Mouse (Mus musculus): Measurements from ENCODE around the gene Galnt16. TPM values are rescaled to one million over a fixed set of nuclear protein-coding genes. Genes with fewer than 3 reads are reported as not detected.
A peak's percentile ranks its signal among the peaks of the same experiment; 100 is the strongest.

Galnt16 gene
- polyA plus RNA-seq, 1 experiment from 2014 or later, result 14.8 TPM

DNA sequence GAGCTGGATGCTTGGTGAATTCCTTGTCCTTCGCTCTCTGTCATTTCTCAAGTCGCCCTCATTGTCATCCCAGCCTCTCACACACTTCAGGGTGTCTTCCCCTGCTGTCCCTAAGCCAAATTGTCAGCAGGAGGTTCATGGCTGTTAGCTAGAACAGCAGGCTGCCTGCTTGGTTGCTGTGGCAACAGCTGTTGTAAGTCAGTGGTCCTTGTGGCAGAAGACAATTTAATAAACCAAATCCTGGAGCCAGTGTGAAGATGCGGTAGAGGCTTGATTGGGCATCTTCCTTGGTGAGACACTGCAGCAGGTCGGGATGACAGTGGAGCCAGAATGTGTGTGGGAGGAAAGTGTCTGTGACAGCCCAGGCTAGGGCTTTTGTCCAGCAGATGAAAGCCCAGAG lies 27.2 kb downstream of the Galnt16 start:
- no peak overlapping the region for H3K27ac ChIP-seq (ENCODE audit: low read length)
- H3K4me2 ChIP-seq (ENCODE audit: low read depth, low read length), result no peak overlapping the region
- H3K4me3 ChIP-seq (replicated peaks; ENCODE audit: low read length), result no peak overlapping the region
- ATAC-seq (ENCODE audit: insufficient read depth, low FRiP score), result no peak
- WGBS, result 38% methylated on average over 4 of the region's 4 CpGs
- H3K4me1 ChIP-seq (ENCODE audit: control insufficient read depth, insufficient read depth, low read length), result no peaks in the 10 kb centered on the region
- no peak overlapping the region for H3K9ac ChIP-seq (ENCODE audit: low read length)
- no peaks in the 10 kb centered on the region for H3K27me3 ChIP-seq (ENCODE audit: control insufficient read depth, insufficient read depth, low read length)
- H3K36me3 ChIP-seq (ENCODE audit: control insufficient read depth, insufficient read depth, low read length), result no peaks in the 10 kb centered on the region
- H3K9me3 ChIP-seq (replicated peaks; ENCODE audit: control insufficient read depth, low read length), result no peaks in the 10 kb centered on the region

DNA sequence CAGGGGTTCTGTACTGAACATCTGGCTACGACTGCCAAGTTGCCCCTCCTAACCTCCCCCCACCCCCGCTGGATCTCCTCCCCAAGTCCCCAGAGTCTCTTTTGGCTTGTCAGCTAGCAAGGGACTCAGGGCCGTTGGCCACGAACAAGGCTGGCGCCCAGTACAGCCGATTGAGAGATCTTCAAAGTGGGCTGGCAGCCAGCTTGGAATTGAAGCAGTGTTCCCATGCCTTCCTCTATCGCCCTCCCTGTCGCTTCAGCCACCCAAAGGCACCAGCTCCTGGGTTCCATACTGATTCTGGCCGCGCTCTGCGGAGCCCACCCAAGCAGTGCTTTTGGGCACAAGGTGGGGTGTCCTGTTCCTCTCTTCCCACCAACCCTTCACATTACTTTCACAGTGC lies 31.6 kb downstream of the Galnt16 start:
- H3K27me3 ChIP-seq (ENCODE audit: control insufficient read depth, insufficient read depth, low read length), result no peaks in the 10 kb centered on the region
- H3K9me3 ChIP-seq (replicated peaks; ENCODE audit: control insufficient read depth, low read length), result no peaks in the 10 kb centered on the region
- no peaks in the 10 kb centered on the region for H3K36me3 ChIP-seq (ENCODE audit: control insufficient read depth, insufficient read depth, low read length)
- H3K4me3 ChIP-seq (replicated peaks; ENCODE audit: low read length), result no peak overlapping the region
- H3K9ac ChIP-seq (ENCODE audit: low read length), result no peak overlapping the region
- H3K27ac ChIP-seq (ENCODE audit: low read length), result no peak overlapping the region
- ATAC-seq (ENCODE audit: insufficient read depth, low FRiP score), result no peak
- no peak overlapping the region for H3K4me2 ChIP-seq (ENCODE audit: low read depth, low read length)
- no peaks in the 10 kb centered on the region for H3K4me1 ChIP-seq (ENCODE audit: control insufficient read depth, insufficient read depth, low read length)
- 68% methylated on average over 11 of the region's 11 CpGs for WGBS

DNA sequence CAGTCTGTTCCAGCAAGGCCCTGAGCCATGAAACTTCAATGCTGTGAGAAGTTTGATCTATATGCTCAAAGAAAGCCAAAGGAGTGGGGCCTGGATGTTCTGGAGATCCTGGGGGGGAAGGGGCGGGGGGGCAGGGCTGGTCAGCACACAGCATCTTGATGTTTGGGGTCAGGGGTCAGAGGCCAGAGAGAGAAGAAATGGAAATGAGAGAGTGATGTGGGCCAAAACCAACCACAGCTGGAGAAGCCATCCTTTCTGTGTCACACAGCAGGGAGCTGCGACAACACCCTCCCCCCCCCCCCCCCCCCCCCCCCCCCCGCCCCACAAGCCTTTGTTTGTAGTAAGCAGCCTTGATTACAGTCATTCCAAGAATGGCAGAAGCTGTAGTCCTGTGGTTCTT lies 35.1 kb downstream of the Galnt16 start:
- ATAC-seq (ENCODE audit: insufficient read depth, low FRiP score), result no peak
- Histone ChIP-seq H3K27ac (ENCODE audit: low read length) (no peak overlapping the region), H3K9me3 (replicated peaks; ENCODE audit: control insufficient read depth, low read length) (no peaks in the 10 kb centered on the region), H3K27me3 (ENCODE audit: control insufficient read depth, insufficient read depth, low read length) (no peaks in the 10 kb centered on the region), H3K4me1 (ENCODE audit: control insufficient read depth, insufficient read depth, low read length) (no peaks in the 10 kb centered on the region), H3K36me3 (ENCODE audit: control insufficient read depth, insufficient read depth, low read length) (no peaks in the 10 kb centered on the region), H3K4me3 (replicated peaks; ENCODE audit: low read length) (no peak overlapping the region), H3K4me2 (ENCODE audit: low read depth, low read length) (no peak overlapping the region), H3K9ac (ENCODE audit: low read length) (no peak overlapping the region)
- WGBS, result 10% methylated on average over 2 of the region's 3 CpGs

DNA sequence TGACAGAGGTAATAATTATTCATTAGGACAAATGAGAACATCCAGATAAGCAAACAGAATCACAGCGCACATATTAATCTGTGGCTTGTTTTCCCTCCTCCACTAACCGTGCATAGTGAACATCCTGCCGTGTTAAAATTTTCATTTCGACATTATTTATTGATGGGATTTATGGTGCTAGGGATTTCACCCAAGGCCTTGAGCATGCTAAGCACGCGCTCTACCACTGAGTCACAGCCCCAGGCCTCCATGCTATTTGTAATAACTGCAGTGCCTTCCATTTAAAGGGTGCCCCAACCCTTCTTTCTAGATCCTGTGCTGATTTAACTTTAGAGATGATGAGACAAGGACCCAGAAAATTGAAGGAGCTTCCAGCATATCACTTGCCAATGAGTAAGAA lies 36.2 kb downstream of the Galnt16 start:
- no peaks in the 10 kb centered on the region for H3K9me3 ChIP-seq (replicated peaks; ENCODE audit: control insufficient read depth, low read length)
- 74% methylated on average over 6 of the region's 6 CpGs for WGBS
- no peaks in the 10 kb centered on the region for H3K27me3 ChIP-seq (ENCODE audit: control insufficient read depth, insufficient read depth, low read length)

DNA sequence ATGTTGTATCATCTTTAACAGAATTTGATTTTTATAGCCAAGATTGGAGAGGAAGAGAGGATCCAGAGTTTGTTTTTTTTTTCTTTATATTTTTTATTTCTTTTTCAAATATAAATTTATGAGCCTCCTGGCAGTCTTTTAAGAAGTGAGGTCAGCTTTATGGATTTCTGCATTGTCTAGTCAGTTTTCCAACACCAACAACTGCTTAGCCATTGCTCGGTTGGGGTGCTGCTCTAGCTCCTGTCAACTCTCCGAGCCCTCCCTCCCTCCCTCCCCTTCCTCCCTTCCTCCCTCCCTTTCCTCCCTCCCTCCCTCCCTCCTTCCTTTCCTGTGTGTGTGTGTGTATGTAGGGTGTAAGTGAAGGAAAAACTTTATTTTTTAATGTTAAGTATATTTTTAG lies 43.8 kb downstream of the Galnt16 start:
- Histone ChIP-seq H3K36me3 (ENCODE audit: control insufficient read depth, insufficient read depth, low read length) (no peaks in the 10 kb centered on the region), H3K27ac (ENCODE audit: low read length) (no peak overlapping the region), H3K9ac (ENCODE audit: low read length) (no peak overlapping the region), H3K4me2 (ENCODE audit: low read depth, low read length) (no peak overlapping the region), H3K9me3 (replicated peaks; ENCODE audit: control insufficient read depth, low read length) (no peaks in the 10 kb centered on the region), H3K4me1 (ENCODE audit: control insufficient read depth, insufficient read depth, low read length) (peaks cover 18% of the 10 kb centered on the region), H3K4me3 (replicated peaks; ENCODE audit: low read length) (no peak overlapping the region), H3K27me3 (ENCODE audit: control insufficient read depth, insufficient read depth, low read length) (no peaks in the 10 kb centered on the region)
- ATAC-seq (ENCODE audit: insufficient read depth, low FRiP score), result no peak
- 15% methylated on average over 2 of the region's 2 CpGs for WGBS

More for the DNA sequence above, 36.2 kb downstream of the Galnt16 start:
- Histone ChIP-seq H3K4me1 (ENCODE audit: control insufficient read depth, insufficient read depth, low read length) (no peaks in the 10 kb centered on the region), H3K27ac (ENCODE audit: low read length) (no peak overlapping the region), H3K36me3 (ENCODE audit: control insufficient read depth, insufficient read depth, low read length) (no peaks in the 10 kb centered on the region), H3K4me2 (ENCODE audit: low read depth, low read length) (no peak overlapping the region), H3K9ac (ENCODE audit: low read length) (no peak overlapping the region), H3K4me3 (replicated peaks; ENCODE audit: low read length) (no peak overlapping the region)
- ATAC-seq (ENCODE audit: insufficient read depth, low FRiP score), result no peak

DNA sequence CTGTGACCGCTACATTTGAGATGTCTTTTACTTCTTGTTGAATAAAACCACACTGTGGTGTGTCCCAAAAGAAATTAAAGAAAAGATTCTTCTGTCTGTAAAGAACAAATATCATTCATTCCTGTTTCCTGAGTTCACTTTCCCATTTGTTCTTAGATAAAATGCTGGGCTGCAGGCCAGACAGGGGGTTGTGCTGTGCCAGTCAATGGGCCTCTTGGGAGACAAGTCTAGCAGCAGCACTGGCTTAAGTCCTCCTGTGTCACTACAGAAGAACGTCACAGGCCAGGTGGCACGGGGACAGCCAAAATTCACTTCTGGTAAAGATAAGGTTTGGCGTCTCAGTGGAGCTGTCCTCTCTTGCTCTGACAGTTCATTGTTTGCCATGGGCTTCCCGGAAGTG lies 44.7 kb downstream of the Galnt16 start:
- H3K36me3 ChIP-seq (ENCODE audit: control insufficient read depth, insufficient read depth, low read length), result no peaks in the 10 kb centered on the region
- ATAC-seq (ENCODE audit: insufficient read depth, low FRiP score), result no peak
- no peaks in the 10 kb centered on the region for H3K9me3 ChIP-seq (replicated peaks; ENCODE audit: control insufficient read depth, low read length)
- 41% methylated on average over 5 of the region's 5 CpGs for WGBS
- H3K27ac ChIP-seq (ENCODE audit: low read length), result no peak overlapping the region
- H3K4me1 ChIP-seq (ENCODE audit: control insufficient read depth, insufficient read depth, low read length), result peaks cover 25% of the 10 kb centered on the region
- H3K9ac ChIP-seq (ENCODE audit: low read length), result no peak overlapping the region
- H3K4me3 ChIP-seq (replicated peaks; ENCODE audit: low read length), result no peak overlapping the region
- no peaks in the 10 kb centered on the region for H3K27me3 ChIP-seq (ENCODE audit: control insufficient read depth, insufficient read depth, low read length)
- no peak overlapping the region for H3K4me2 ChIP-seq (ENCODE audit: low read depth, low read length)

DNA sequence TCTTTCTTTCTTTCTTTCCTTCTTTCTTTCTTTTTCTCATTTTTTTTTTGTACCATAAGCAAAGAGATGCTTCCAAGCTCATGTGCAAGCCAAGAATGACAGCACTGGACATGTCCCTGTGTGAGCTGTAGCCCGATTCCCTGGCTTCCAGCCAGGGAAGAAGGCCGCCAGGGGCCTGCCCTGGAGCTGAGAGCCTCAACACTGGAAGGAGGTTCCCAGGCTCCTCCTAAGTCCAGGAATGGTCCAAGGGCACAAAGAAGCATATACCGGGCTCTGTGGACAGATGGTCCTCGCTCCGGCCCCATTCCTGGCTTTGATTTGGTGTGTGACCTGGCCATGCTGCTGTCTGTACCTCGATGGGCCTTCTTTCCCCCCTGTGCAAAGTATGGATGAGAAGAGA lies 46.9 kb downstream of the Galnt16 start:
- no peak overlapping the region for H3K4me2 ChIP-seq (ENCODE audit: low read depth, low read length)
- H3K27me3 ChIP-seq (ENCODE audit: control insufficient read depth, insufficient read depth, low read length), result no peaks in the 10 kb centered on the region
- peaks cover 25% of the 10 kb centered on the region for H3K4me1 ChIP-seq (ENCODE audit: control insufficient read depth, insufficient read depth, low read length)
- no peak overlapping the region for H3K9ac ChIP-seq (ENCODE audit: low read length)
- H3K9me3 ChIP-seq (replicated peaks; ENCODE audit: control insufficient read depth, low read length), result no peaks in the 10 kb centered on the region
- WGBS, result 59% methylated on average over 6 of the region's 6 CpGs
- ATAC-seq (ENCODE audit: insufficient read depth, low FRiP score), result no peak
- no peak overlapping the region for H3K27ac ChIP-seq (ENCODE audit: low read length)
- H3K36me3 ChIP-seq (ENCODE audit: control insufficient read depth, insufficient read depth, low read length), result no peaks in the 10 kb centered on the region
- H3K4me3 ChIP-seq (replicated peaks; ENCODE audit: low read length), result no peak overlapping the region

DNA sequence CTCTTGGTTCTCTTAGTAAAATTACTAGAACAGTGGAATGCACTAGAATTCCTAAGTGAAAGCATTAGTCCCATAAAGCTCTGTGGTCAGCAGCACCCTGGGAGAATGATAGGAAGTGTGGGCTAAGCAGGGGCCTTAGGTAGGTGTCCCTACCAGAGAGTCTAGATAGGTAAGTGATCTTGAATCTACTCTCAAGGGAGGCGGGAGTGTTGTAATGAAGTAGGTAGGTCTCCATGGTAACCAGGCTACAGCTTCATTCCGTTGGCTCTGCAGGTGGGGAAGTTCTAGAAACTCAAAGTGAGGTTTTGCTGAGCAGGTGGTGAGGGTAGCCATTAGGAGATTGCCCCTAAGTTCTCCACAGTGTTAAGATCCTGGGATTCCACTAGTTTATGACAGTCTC lies 47.7 kb downstream of the Galnt16 start:
- H3K9ac ChIP-seq (ENCODE audit: low read length), result no peak overlapping the region
- 54% methylated on average over 2 of the region's 2 CpGs for WGBS
- no peak overlapping the region for H3K27ac ChIP-seq (ENCODE audit: low read length)
- no peak overlapping the region for H3K4me2 ChIP-seq (ENCODE audit: low read depth, low read length)
- no peak for ATAC-seq (ENCODE audit: insufficient read depth, low FRiP score)
- H3K4me1 ChIP-seq (ENCODE audit: control insufficient read depth, insufficient read depth, low read length), result peaks cover 25% of the 10 kb centered on the region
- no peaks in the 10 kb centered on the region for H3K36me3 ChIP-seq (ENCODE audit: control insufficient read depth, insufficient read depth, low read length)
- H3K9me3 ChIP-seq (replicated peaks; ENCODE audit: control insufficient read depth, low read length), result no peaks in the 10 kb centered on the region
- no peaks in the 10 kb centered on the region for H3K27me3 ChIP-seq (ENCODE audit: control insufficient read depth, insufficient read depth, low read length)
- no peak overlapping the region for H3K4me3 ChIP-seq (replicated peaks; ENCODE audit: low read length)

DNA sequence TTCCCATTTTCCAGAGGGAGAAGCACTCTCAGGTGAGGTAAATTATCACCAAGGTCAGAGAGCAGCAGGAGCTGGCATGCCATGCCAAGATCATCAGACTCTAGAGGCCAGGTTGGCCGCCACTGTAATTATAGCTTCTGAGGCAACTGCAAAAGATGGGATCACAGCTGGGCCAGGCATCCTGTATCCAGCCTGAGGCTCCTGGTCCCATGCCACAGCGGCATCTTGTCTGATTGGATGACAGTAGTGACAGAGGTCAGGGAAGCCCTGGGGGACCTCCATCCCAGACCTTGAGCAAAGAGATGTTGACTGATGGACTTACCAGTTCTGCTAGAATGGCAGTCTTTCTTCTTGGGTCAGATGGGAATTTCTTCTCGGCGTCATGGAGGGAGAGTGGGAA lies 48.4 kb downstream of the Galnt16 start:
- H3K4me1 ChIP-seq (ENCODE audit: control insufficient read depth, insufficient read depth, low read length), result peaks cover 25% of the 10 kb centered on the region
- WGBS, result 35% methylated on average over 4 of the region's 4 CpGs
- no peak overlapping the region for H3K4me3 ChIP-seq (replicated peaks; ENCODE audit: low read length)
- peak overlapping the region; percentile 69 for H3K27ac ChIP-seq (ENCODE audit: low read length)
- no peaks in the 10 kb centered on the region for H3K9me3 ChIP-seq (replicated peaks; ENCODE audit: control insufficient read depth, low read length)
- H3K4me2 ChIP-seq (ENCODE audit: low read depth, low read length), result 0 out of 2 replicates have a peak overlapping the region, but pooled peaks have one; percentile 10
- H3K27me3 ChIP-seq (ENCODE audit: control insufficient read depth, insufficient read depth, low read length), result no peaks in the 10 kb centered on the region
- no peak overlapping the region for H3K9ac ChIP-seq (ENCODE audit: low read length)
- no peaks in the 10 kb centered on the region for H3K36me3 ChIP-seq (ENCODE audit: control insufficient read depth, insufficient read depth, low read length)
- ATAC-seq (ENCODE audit: insufficient read depth, low FRiP score), result no peak

DNA sequence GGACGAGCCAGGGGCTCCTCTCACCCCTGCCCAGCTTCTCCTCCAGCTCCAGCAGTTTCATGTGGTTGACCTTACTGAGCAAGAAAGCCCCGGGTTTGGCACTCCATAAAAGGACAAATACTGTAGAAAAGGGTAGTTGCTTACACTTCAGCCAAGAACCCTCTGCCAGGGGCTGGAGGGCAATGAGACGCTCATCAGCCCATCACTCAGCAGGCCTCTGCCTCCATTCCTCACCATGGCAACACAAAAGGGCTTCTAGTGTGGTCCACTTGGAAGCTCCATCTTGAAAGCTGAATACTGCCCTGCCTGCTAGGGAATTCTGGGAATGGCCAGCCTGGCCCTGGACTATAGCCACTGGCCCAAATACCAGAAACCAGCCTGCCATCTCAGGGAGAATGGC lies 49.3 kb downstream of the Galnt16 start:
- 0 out of 2 replicates have a peak, but pooled peaks have one; percentile 11 for ATAC-seq (ENCODE audit: insufficient read depth, low FRiP score)
- no peaks in the 10 kb centered on the region for H3K27me3 ChIP-seq (ENCODE audit: control insufficient read depth, insufficient read depth, low read length)
- H3K9ac ChIP-seq (ENCODE audit: low read length), result 0 out of 2 replicates have a peak overlapping the region, but pooled peaks have one; percentile 31
- no peak overlapping the region for H3K4me3 ChIP-seq (replicated peaks; ENCODE audit: low read length)
- H3K36me3 ChIP-seq (ENCODE audit: control insufficient read depth, insufficient read depth, low read length), result no peaks in the 10 kb centered on the region
- peaks cover 25% of the 10 kb centered on the region for H3K4me1 ChIP-seq (ENCODE audit: control insufficient read depth, insufficient read depth, low read length)
- peak overlapping the region; percentile 69 for H3K27ac ChIP-seq (ENCODE audit: low read length)
- WGBS, result 18% methylated on average over 3 of the region's 3 CpGs
- no peaks in the 10 kb centered on the region for H3K9me3 ChIP-seq (replicated peaks; ENCODE audit: control insufficient read depth, low read length)
- peak overlapping the region; percentile 10; the same call in 1 of the 2 replicates for H3K4me2 ChIP-seq (ENCODE audit: low read depth, low read length)

Measured in stomach, embryonic 16.5 days (tissue).